Mouse (Mus musculus) left cerebral cortex, postnatal 36 days (tissue): ENCODE measurements around the gene Tango6. TPM values are rescaled to one million over a fixed set of nuclear protein-coding genes. Genes with fewer than 3 reads are reported as not detected.
"Not testable (repeated sequence)": the region's sequence is repeated elsewhere in the genome, so short reads cannot be mapped to it uniquely, and the experiment has no call there.

Source experiments
- DNase-seq, 2 experiments: peaks; one replicate each; pipeline ENCODE4 v3.0.0; 2021 to 2022; ENCODE audit warnings: low spot score in 2 of 2, mixed read lengths in 1 of 2
- intact Hi-C: fragments of 180-260 bp; cut with DNase I; formaldehyde crosslinking; loops from one replicate; pipeline ENCODE4 v1.15.1; 2025
- total RNA-seq, 2 experiments: library from RNA; stranded (reverse); gene quantifications; 2 replicates each; pipeline ENCODE4 v1.2.3; 2021

Tango6 gene
- total RNA-seq, 2 experiments from 2014 or later, result 6.0 to 6.1 TPM

GRCm38 (mm10) chr8:106854534-106855241 is 171.8 kb downstream of the Tango6 start:
- DNase-seq, result no peak
- intact Hi-C loops, result no loop called here

- DNase-seq, result no peak
- intact Hi-C loops, result no loop called here
Measured at GRCm38 (mm10) chr8:106855242-106855562, 172.3 kb downstream of the Tango6 start.

- no peak for DNase-seq
- intact Hi-C loops, result no loop called here
Measured at GRCm38 (mm10) chr8:106862845-106863244, 180.0 kb downstream of the Tango6 start.

GRCm38 (mm10) chr8:106865354-106865753 is 182.5 kb downstream of the Tango6 start:
- intact Hi-C loops, result no loop called here
- DNase-seq, result no peak

GRCm38 (mm10) chr8:106870051-106870450 is 187.2 kb downstream of the Tango6 start, which contains the start of gene Has3:
Has3 (plus strand) TSS chr8:106870242.
- intact Hi-C loops, result loop anchor here (5.0 kb wide), 1 partner anchor 153 kb away; no protein-coding TSS in a partner anchor
- peak in 1 of 2 experiments; percentile 37 for DNase-seq

GRCm38 (mm10) chr8:106870537-106871327 is 187.9 kb downstream of the Tango6 start:
- DNase-seq, result peak; percentile 64 to 65
- intact Hi-C loops, result loop anchor here (5.0 kb wide), 1 partner anchor 153 kb away; no protein-coding TSS in a partner anchor

- peak in 1 of 2 experiments; percentile 39 for DNase-seq
- intact Hi-C loops, result loop anchor here (5.0 kb wide), 1 partner anchor 154 kb away; no protein-coding TSS in a partner anchor
Measured at GRCm38 (mm10) chr8:106871328-106871926, 188.6 kb downstream of the Tango6 start.

GRCm38 (mm10) chr8:106871931-106872371 is 189.1 kb downstream of the Tango6 start:
- peak; percentile 34 to 35 for DNase-seq

GRCm38 (mm10) chr8:106872454-106873034 is 189.7 kb downstream of the Tango6 start:
- DNase-seq, result no peak
- intact Hi-C loops, result loop anchor here (5.0 kb wide), 1 partner anchor 155 kb away; no protein-coding TSS in a partner anchor

More at GRCm38 (mm10) chr8:106871931-106872371, 189.1 kb downstream of the Tango6 start:
- intact Hi-C loops, result loop anchor here (5.0 kb wide), 1 partner anchor 155 kb away; no protein-coding TSS in a partner anchor

GRCm38 (mm10) chr8:106880121-106880707 is 197.3 kb downstream of the Tango6 start:
- intact Hi-C loops, result no loop called here
- DNase-seq, result no peak

- DNase-seq, intact Hi-C loops: not testable (repeated sequence)
Measured at GRCm38 (mm10) chr8:106884094-106884493, 201.2 kb downstream of the Tango6 start.

- not testable (repeated sequence) for DNase-seq
- intact Hi-C loops, result loop anchor here (5.0 kb wide), 1 partner anchor 188 kb away; no protein-coding TSS in a partner anchor
Measured at GRCm38 (mm10) chr8:106884826-106885400, 202.0 kb downstream of the Tango6 start.

- intact Hi-C loops, result loop anchor here (1.0 to 5.0 kb wide), 2 partner anchors 169 to 190 kb away; no protein-coding TSS in a partner anchor
- peak; percentile 40 to 65 for DNase-seq
Measured at GRCm38 (mm10) chr8:106887336-106888189, 204.7 kb downstream of the Tango6 start.

GRCm38 (mm10) chr8:106888803-106889202 is 205.9 kb downstream of the Tango6 start:
- intact Hi-C loops, result loop anchor here (5.0 kb wide), 1 partner anchor 192 kb away; no protein-coding TSS in a partner anchor
- DNase-seq, result no peak

GRCm38 (mm10) chr8:106892210-106892805 is 209.4 kb downstream of the Tango6 start:
- intact Hi-C loops, result no loop called here

GRCm38 (mm10) chr8:106892806-106893451 is 210.1 kb downstream of the Tango6 start:
- DNase-seq, result no peak
- intact Hi-C loops, result no loop called here

More at GRCm38 (mm10) chr8:106892210-106892805, 209.4 kb downstream of the Tango6 start:
- no peak for DNase-seq
